Comparison of ENCODE assay signal across 9 mouse cellular contexts in the genomic region with DNA sequence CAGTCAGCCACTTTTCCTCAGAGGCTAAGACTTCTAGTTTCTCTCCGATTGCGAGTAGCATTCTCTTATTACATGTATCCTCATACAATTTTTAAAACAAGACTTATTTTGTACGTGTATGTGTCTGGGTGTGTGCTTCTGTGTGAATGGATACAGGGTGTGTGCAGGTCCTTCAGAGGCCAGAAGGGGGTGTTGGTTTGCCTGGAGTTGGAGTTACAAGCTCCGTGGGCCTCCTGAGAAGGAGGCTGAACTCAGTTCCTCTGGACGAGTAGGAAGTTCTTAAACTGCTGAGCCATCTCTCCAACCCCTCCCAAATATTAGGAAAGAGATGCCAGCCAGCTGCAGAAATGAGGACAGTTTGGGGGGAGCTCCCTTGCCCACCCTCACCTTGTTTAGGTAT. TPM values are rescaled to one million over a fixed set of nuclear protein-coding genes. Genes with fewer than 3 reads are reported as not detected.
DNase-seq lines count a peak whose midpoint lies in the region; ATAC-seq and TF ChIP-seq lines count a peak whose summit lies in the region.
"Had no signal": no experiment of that assay in that cellular context is flagged by ENCODE, and none has a peak within 500 bp of the region (broad histone marks: within the 10 kb centered on the region; RNA-seq: fewer than 3 reads in every experiment).

No protein-coding gene starts in this region.

- H3K27ac ChIP-seq in heart, embryonic 13.5 days (replicated peaks), result no peak overlapping the region
- no peak overlapping the region for H3K27ac ChIP-seq in heart, embryonic 10.5 days
- H3K27ac ChIP-seq: liver, embryonic 15.5 days had no signal

- no peak overlapping the region for H3K4me2 ChIP-seq in heart, embryonic 13.5 days

- peak overlapping the region; percentile 25; the same call in 1 of the 2 replicates for H3K9ac ChIP-seq in heart, embryonic 13.5 days
- H3K9ac ChIP-seq: liver, embryonic 15.5 days had no signal

- peak; percentile 34; the same call in 1 of the 2 replicates for TF ChIP-seq CTCF in lung, adult 2 months (IDR thresholded peaks at IDR 0.05; ENCODE audit: insufficient read depth, low read length)

- H3K4me1 ChIP-seq in heart, embryonic 13.5 days, result peaks cover 24% of the 10 kb centered on the region
- peaks cover 21% of the 10 kb centered on the region for H3K4me1 ChIP-seq in heart, embryonic 10.5 days
- peaks cover 4% of the 10 kb centered on the region for H3K4me1 ChIP-seq in lung, adult 2 months (ENCODE audit: control insufficient read depth, insufficient read depth, low read length)

- H3K36me3 ChIP-seq in heart, embryonic 13.5 days, result peaks cover 4% of the 10 kb centered on the region; the same call in 1 of the 2 replicates
- H3K36me3 ChIP-seq in heart, embryonic 10.5 days, result no peaks in the 10 kb centered on the region
- H3K36me3 ChIP-seq: liver, embryonic 15.5 days had no signal

- no peak for TF ChIP-seq POLR2A in lung, adult 2 months (IDR thresholded peaks at IDR 0.05; ENCODE audit: borderline replicate concordance, extremely low read depth, low read depth, low read length)

- no peak for DNase-seq in heart, embryonic 10.5 days (ENCODE audit: low spot score)
- no peak for DNase-seq in lung, adult 2 months
- DNase-seq in lung, postnatal 25 days (ENCODE audit: low spot score), result no peak
- DNase-seq in cerebellum, adult 9-10 months, result peak; percentile 66
- DNase-seq in right cerebral cortex, postnatal 36 days (ENCODE audit: low spot score in 2 of 2), result no peak
- DNase-seq in gastrocnemius, postnatal 10 days, result no peak

- ATAC-seq in heart, embryonic 13.5 days (ENCODE audit: extremely low read depth, insufficient number of reproducible peaks, low FRiP score, low TSS enrichment), result no peak
- ATAC-seq in monocyte, adult 5-6 weeks (replicated peaks; ENCODE audit: insufficient number of reproducible peaks, low FRiP score, low TSS enrichment, poor library complexity, severe bottlenecking), result peak; percentile 63

- H3K4me3 ChIP-seq in heart, embryonic 13.5 days, result no peak overlapping the region
- no peak overlapping the region for H3K4me3 ChIP-seq in heart, embryonic 10.5 days
- no peak overlapping the region for H3K4me3 ChIP-seq in lung, adult 2 months (replicated peaks; ENCODE audit: extremely low read depth, low read depth, low read length)
- H3K4me3 ChIP-seq: liver, embryonic 15.5 days had no signal

- no peaks in the 10 kb centered on the region for H3K9me3 ChIP-seq in heart, embryonic 13.5 days
- no peaks in the 10 kb centered on the region for H3K9me3 ChIP-seq in heart, embryonic 10.5 days
- H3K9me3 ChIP-seq: liver, embryonic 15.5 days had no signal

- 77% methylated on average over 5 of the region's 5 CpGs for WGBS in heart, embryonic 13.5 days
- 75% methylated on average over 5 of the region's 5 CpGs for WGBS in heart, embryonic 10.5 days
- 73% methylated on average over 5 of the region's 5 CpGs for WGBS in lung, adult 2 months

- no peaks in the 10 kb centered on the region for H3K27me3 ChIP-seq in heart, embryonic 13.5 days (replicated peaks)
- no peaks in the 10 kb centered on the region for H3K27me3 ChIP-seq in heart, embryonic 10.5 days (ENCODE audit: insufficient read depth, poor library complexity, severe bottlenecking)
- H3K27me3 ChIP-seq: liver, embryonic 15.5 days had no signal

RNA-seq across cellular contexts. Expression of a gene that starts 2.8 kb away (rescaled TPM):
- polyA plus RNA-seq in heart, embryonic 13.5 days (2015; fragmentation: Nextera tagmentation; extraction: Ambion mirVana), result 4.1 and 4.4 TPM in 2 replicates
- polyA plus RNA-seq in heart, embryonic 10.5 days (2016; fragmentation: Nextera tagmentation; extraction: Ambion mirVana), result 5.2 and 8.1 TPM in 2 replicates
- 5.1 and 7.0 TPM in 2 replicates for polyA plus RNA-seq in lung, adult 2 months (2012; rRNA removed)
- total RNA-seq in monocyte, adult 5-6 weeks (2017), result 23.1 to 30.4 TPM (median 26.6 TPM) in 3 replicates
- 10 to 100 TPM in 1 of 2 experiments, 1 to 10 TPM in 1; 5.9 to 10.8 TPM for total RNA-seq in gastrocnemius, postnatal 10 days (2021)

RNA-seq across cellular contexts. Expression of a gene that starts 7.0 kb away (rescaled TPM):
- polyA plus RNA-seq in heart, embryonic 13.5 days (2015; fragmentation: Nextera tagmentation; extraction: Ambion mirVana), result 39.0 and 41.7 TPM in 2 replicates
- polyA plus RNA-seq in heart, embryonic 10.5 days (2016; fragmentation: Nextera tagmentation; extraction: Ambion mirVana), result 56.9 and 57.5 TPM in 2 replicates
- 6.8 and 8.9 TPM in 2 replicates for polyA plus RNA-seq in lung, adult 2 months (2012; rRNA removed)
- total RNA-seq in monocyte, adult 5-6 weeks (2017), result 35.3 to 39.1 TPM (median 36.2 TPM) in 3 replicates
- total RNA-seq in gastrocnemius, postnatal 10 days (2021), result 1 to 10 TPM; 4.9 to 7.1 TPM
